Mouse (Mus musculus): ENCODE results near the gene Gfy.

GRCm38 (mm10) chr7:45229046-45229445 is 49.7 kb upstream of the Gfy start:
- TF ChIP-seq CTCF (IDR thresholded peaks at IDR 0.05; ENCODE audit: insufficient read depth, low read depth, low read length) (no peak), POLR2A (IDR thresholded peaks at IDR 0.05; ENCODE audit: insufficient read depth, low read depth, low read length) (no peak)
